11 mouse cellular contexts compared by ENCODE assay signal in genomic region chr5:139495019-139495669, GRCm38 (mm10). TPM values are rescaled to one million over a fixed set of nuclear protein-coding genes. Genes with fewer than 3 reads are reported as not detected.
DNase-seq lines count a peak whose midpoint lies in the region; ATAC-seq and TF ChIP-seq lines count a peak whose summit lies in the region.
"Had no signal": no experiment of that assay in that cellular context is flagged by ENCODE, and none has a peak within 500 bp of the region (broad histone marks: within the 10 kb centered on the region; RNA-seq: fewer than 3 reads in every experiment).

No protein-coding gene starts in this region.

- H3K4me1 ChIP-seq in embryonic facial prominence, embryonic 14.5 days (ENCODE audit: control insufficient read depth, insufficient read depth, low read length): no peaks in the 10 kb centered on the region
- H3K4me1 ChIP-seq in embryonic facial prominence, embryonic 10.5 days: no peaks in the 10 kb centered on the region
- peaks cover 16% of the 10 kb centered on the region for H3K4me1 ChIP-seq in neural tube, embryonic 13.5 days (replicated peaks)
- no peaks in the 10 kb centered on the region for H3K4me1 ChIP-seq in liver, postnatal 0 days (ENCODE audit: insufficient read depth)

- H3K27ac ChIP-seq in embryonic facial prominence, embryonic 14.5 days (replicated peaks; ENCODE audit: low read depth, low read length): no peak overlapping the region
- H3K27ac ChIP-seq in embryonic facial prominence, embryonic 10.5 days (replicated peaks): no peak overlapping the region
- H3K27ac ChIP-seq in neural tube, embryonic 13.5 days (replicated peaks): peak overlapping the region; percentile 42; the same call in 1 of the 2 replicates
- H3K27ac ChIP-seq in liver, postnatal 0 days (ENCODE audit: low read depth): no peak overlapping the region
- H3K27ac ChIP-seq: limb, embryonic 15.5 days had no signal

- TF ChIP-seq CTCF in liver, postnatal 0 days (IDR thresholded peaks at IDR 0.05; ENCODE audit: low read depth): no peak

- no peak overlapping the region; the same call in 1 of the 2 replicates for H3K9ac ChIP-seq in embryonic facial prominence, embryonic 14.5 days (ENCODE audit: low read depth, low read length)
- no peak overlapping the region for H3K9ac ChIP-seq in neural tube, embryonic 13.5 days
- no peak overlapping the region for H3K9ac ChIP-seq in liver, postnatal 0 days (replicated peaks)
- H3K9ac ChIP-seq: limb, embryonic 15.5 days had no signal

- intact Hi-C loops in gastrocnemius, postnatal 14 days (cut with DNase I; ENCODE audit: low total_unique reads): no loop called here

- peak; percentile 68; the same call in 1 of the 2 replicates for ATAC-seq in embryonic facial prominence, embryonic 14.5 days (ENCODE audit: low read depth)
- no peak for ATAC-seq in neural tube, embryonic 13.5 days (ENCODE audit: low read depth)
- no peak for ATAC-seq in liver, postnatal 0 days
- ATAC-seq: midbrain, embryonic 16.5 days had no signal

- no peaks in the 10 kb centered on the region for H3K27me3 ChIP-seq in embryonic facial prominence, embryonic 14.5 days (replicated peaks; ENCODE audit: control insufficient read depth, insufficient read depth, low read length)
- H3K27me3 ChIP-seq in embryonic facial prominence, embryonic 10.5 days (replicated peaks; ENCODE audit: low read depth, poor library complexity, severe bottlenecking): peaks cover 8% of the 10 kb centered on the region
- no peaks in the 10 kb centered on the region for H3K27me3 ChIP-seq in neural tube, embryonic 13.5 days
- H3K27me3 ChIP-seq in liver, postnatal 0 days (ENCODE audit: insufficient read depth, low read length): peaks cover 12% of the 10 kb centered on the region; the same call in 1 of the 2 replicates

- peak; percentile 51 for DNase-seq in embryonic facial prominence, embryonic 14.5 days (ENCODE audit: low spot score)
- no peak for DNase-seq in embryonic facial prominence, embryonic 10.5 days (ENCODE audit: low spot score)
- peak; percentile 55 for DNase-seq in right cerebral cortex, adult 18-20 months
- DNase-seq in right cerebral cortex, postnatal 4 days: no peak
- peak; percentile 23 for DNase-seq in kidney, postnatal 36 days
- no peak for DNase-seq in gastrocnemius, postnatal 14 days
- DNase-seq in liver, postnatal 0 days: no peak

- H3K9me3 ChIP-seq in embryonic facial prominence, embryonic 14.5 days (ENCODE audit: control insufficient read depth, low read length): no peaks in the 10 kb centered on the region
- H3K9me3 ChIP-seq in embryonic facial prominence, embryonic 10.5 days: no peaks in the 10 kb centered on the region
- no peaks in the 10 kb centered on the region for H3K9me3 ChIP-seq in neural tube, embryonic 13.5 days
- no peaks in the 10 kb centered on the region for H3K9me3 ChIP-seq in liver, postnatal 0 days (ENCODE audit: low read length)
- H3K9me3 ChIP-seq: limb, embryonic 15.5 days had no signal

- no peak for TF ChIP-seq EP300 in liver, postnatal 0 days (IDR thresholded peaks at IDR 0.05; ENCODE audit: low read depth)

- no peak overlapping the region for H3K4me3 ChIP-seq in embryonic facial prominence, embryonic 14.5 days (ENCODE audit: low read depth, low read length)
- H3K4me3 ChIP-seq in embryonic facial prominence, embryonic 10.5 days: no peak overlapping the region
- no peak overlapping the region for H3K4me3 ChIP-seq in neural tube, embryonic 13.5 days
- H3K4me3 ChIP-seq in liver, postnatal 0 days (ENCODE audit: low read depth, low read length): no peak overlapping the region
- H3K4me3 ChIP-seq: limb, embryonic 15.5 days had no signal

- 55% methylated on average over 22 of the region's 22 CpGs for WGBS in embryonic facial prominence, embryonic 14.5 days
- 65% methylated on average over 22 of the region's 22 CpGs for WGBS in embryonic facial prominence, embryonic 10.5 days
- WGBS in neural tube, embryonic 13.5 days: 31% methylated on average over 22 of the region's 22 CpGs
- 42% methylated on average over 22 of the region's 22 CpGs for WGBS in liver, postnatal 0 days (ENCODE audit: insufficient replicate concordance)

- no peaks in the 10 kb centered on the region for H3K36me3 ChIP-seq in embryonic facial prominence, embryonic 14.5 days (ENCODE audit: control insufficient read depth, insufficient read depth, low read length)
- H3K36me3 ChIP-seq in embryonic facial prominence, embryonic 10.5 days (replicated peaks): no peaks in the 10 kb centered on the region
- no peaks in the 10 kb centered on the region for H3K36me3 ChIP-seq in neural tube, embryonic 13.5 days
- H3K36me3 ChIP-seq in liver, postnatal 0 days (replicated peaks; ENCODE audit: insufficient read depth, low read length): no peaks in the 10 kb centered on the region
- H3K36me3 ChIP-seq: limb, embryonic 15.5 days had no signal

- no peak overlapping the region for H3K4me2 ChIP-seq in embryonic facial prominence, embryonic 14.5 days (ENCODE audit: low read depth, low read length)
- H3K4me2 ChIP-seq in neural tube, embryonic 13.5 days: 0 out of 2 replicates have a peak overlapping the region, but pooled peaks have one; percentile 7
- no peak overlapping the region for H3K4me2 ChIP-seq in liver, postnatal 0 days (ENCODE audit: low read depth, low read length)
- H3K4me2 ChIP-seq: limb, embryonic 15.5 days had no signal

RNA-seq across cellular contexts. Expression of gene Zfand2a, which starts 10.8 kb away (rescaled TPM):
- polyA plus RNA-seq in embryonic facial prominence, embryonic 14.5 days (2014; fragmentation: Nextera tagmentation; extraction: Ambion mirVana): 5.4 and 10.8 TPM in 2 replicates
- 10.2 and 12.5 TPM in 2 replicates for polyA plus RNA-seq in embryonic facial prominence, embryonic 10.5 days (2016; fragmentation: Nextera tagmentation; extraction: Ambion mirVana)
- polyA plus RNA-seq in neural tube, embryonic 13.5 days (2015; fragmentation: Nextera tagmentation; extraction: Ambion mirVana): 16.0 and 18.0 TPM in 2 replicates
- 10 to 100 TPM in 1 of 2 experiments, 1 to 10 TPM in 1; 8.6 to 10.2 TPM for total RNA-seq in gastrocnemius, postnatal 14 days (2021)
- 1.8 TPM in 2 replicates for polyA plus RNA-seq in liver, postnatal 0 days (2015; fragmentation: Nextera tagmentation; extraction: Ambion mirVana)

RNA-seq across cellular contexts. Expression of gene 3110082I17Rik, which starts 34.8 kb away (rescaled TPM):
- polyA plus RNA-seq in embryonic facial prominence, embryonic 14.5 days (2014; fragmentation: Nextera tagmentation; extraction: Ambion mirVana): 24.7 and 30.9 TPM in 2 replicates
- 58.2 and 58.5 TPM in 2 replicates for polyA plus RNA-seq in embryonic facial prominence, embryonic 10.5 days (2016; fragmentation: Nextera tagmentation; extraction: Ambion mirVana)
- 14.9 and 15.1 TPM in 2 replicates for polyA plus RNA-seq in neural tube, embryonic 13.5 days (2015; fragmentation: Nextera tagmentation; extraction: Ambion mirVana)
- 1 to 10 TPM; 9.2 TPM for total RNA-seq in gastrocnemius, postnatal 14 days (2021)
- polyA plus RNA-seq in liver, postnatal 0 days (2015; fragmentation: Nextera tagmentation; extraction: Ambion mirVana): 7.5 and 9.5 TPM in 2 replicates

RNA-seq across cellular contexts. Expression of gene Uncx, which starts 48.1 kb away (rescaled TPM):
- polyA plus RNA-seq in embryonic facial prominence, embryonic 14.5 days (2014; fragmentation: Nextera tagmentation; extraction: Ambion mirVana): 2.5 and 2.9 TPM in 2 replicates
- polyA plus RNA-seq in embryonic facial prominence, embryonic 10.5 days (2016; fragmentation: Nextera tagmentation; extraction: Ambion mirVana): 3.3 and 4.7 TPM in 2 replicates
- polyA plus RNA-seq in neural tube, embryonic 13.5 days (2015; fragmentation: Nextera tagmentation; extraction: Ambion mirVana): 43.3 and 46.4 TPM in 2 replicates
- not detected for total RNA-seq in gastrocnemius, postnatal 14 days (2021)
- not detected in 2 replicates for polyA plus RNA-seq in liver, postnatal 0 days (2015; fragmentation: Nextera tagmentation; extraction: Ambion mirVana)
- total RNA-seq: gastrocnemius, adult 8-10 months had no signal

Comparison
In these comparisons a context has a peak if more than half of its experiments do, and no peak if none do; other contexts are left out.
1. DNase-seq: peak in embryonic facial prominence, embryonic 14.5 days (single experiment), right cerebral cortex, adult 18-20 months (single experiment) and kidney, postnatal 36 days (2 of 2); none in embryonic facial prominence, embryonic 10.5 days (single experiment), right cerebral cortex, postnatal 4 days (single experiment), gastrocnemius, postnatal 14 days (single experiment) and liver, postnatal 0 days (single experiment).